Mouse (Mus musculus) MEL (cell line): ENCODE measurements around the gene Ppp2r5b. TPM values are rescaled to one million over a fixed set of nuclear protein-coding genes. Genes with fewer than 3 reads are reported as not detected.

Experiments used
- DNase-seq: peaks from one replicate; pipeline ENCODE4 v3.0.0; 2011; ENCODE audit warnings: low read depth, low spot score
- H3K27ac ChIP-seq: 2 replicates; pipeline ENCODE4 v1.5.1; 2012; ENCODE audit warnings: low read depth, mild to moderate bottlenecking, control low read depth, low read length, moderate library complexity; ENCODE audit not compliant: control insufficient read depth
- H3K27me3 ChIP-seq, 2 experiments: fragments of 150-350 bp in 1 of 2; sonication (generic) in 1 of 2; 2 replicates each; pipeline ENCODE4 v1.6.1; 2012; ENCODE audit warnings: low read length in 2 of 2, mild to moderate bottlenecking in 2 of 2, improper control_type of control experiment in 1 of 2, moderate library complexity in 1 of 2; ENCODE audit not compliant: insufficient read depth in 2 of 2, control insufficient read depth in 1 of 2
- H3K36me3 ChIP-seq, 2 experiments: 2 replicates each; pipeline ENCODE4 v1.6.1; 2012 to 2014; ENCODE audit warnings: low read length in 2 of 2, improper control_type of control experiment in 1 of 2, inconsistent platforms in 1 of 2, mild to moderate bottlenecking in 1 of 2; ENCODE audit not compliant: insufficient read depth in 2 of 2, control insufficient read depth in 1 of 2
- H3K4me1 ChIP-seq, 2 experiments: fragments of 150-350 bp in 1 of 2; sonication (generic) in 1 of 2; 2 replicates each; pipeline ENCODE4 v1.6.1; 2012; ENCODE audit warnings: low read length in 2 of 2, improper control_type of control experiment in 1 of 2, mild to moderate bottlenecking in 1 of 2; ENCODE audit not compliant: insufficient read depth in 2 of 2, control insufficient read depth in 1 of 2
- H3K4me3 ChIP-seq, 2 experiments: fragments of 150-350 bp in 1 of 2; sonication (generic) in 1 of 2; 2 replicates each; pipeline ENCODE4 v1.5.1; 2012; ENCODE audit warnings: low read depth in 2 of 2, low read length in 2 of 2, mild to moderate bottlenecking in 2 of 2, moderate library complexity in 2 of 2, control low read depth in 1 of 2, improper control_type of control experiment in 1 of 2; ENCODE audit not compliant: control insufficient read depth in 1 of 2, insufficient read depth in 1 of 2
- H3K79me2 ChIP-seq: 2 replicates; pipeline ENCODE4 v1.6.1; 2012; ENCODE audit warnings: mild to moderate bottlenecking, low read length, moderate library complexity; ENCODE audit not compliant: control insufficient read depth, poor library complexity, insufficient read depth
- H3K9ac ChIP-seq: 2 replicates; pipeline ENCODE4 v1.6.1; 2012; ENCODE audit warnings: low read depth, mild to moderate bottlenecking, control low read depth, low read length, moderate library complexity; ENCODE audit not compliant: control insufficient read depth, poor library complexity, severe bottlenecking
- H3K9me3 ChIP-seq: fragments of 150-350 bp; sonication (generic); replicated peaks from 2 replicates; pipeline ENCODE4 v1.6.1; 2012; ENCODE audit warnings: mild to moderate bottlenecking, low read length, improper control_type of control experiment, moderate library complexity; ENCODE audit not compliant: insufficient read depth
- CHD1 ChIP-seq: IDR thresholded peaks from 2 replicates; pipeline ENCODE4 v1.6.1; 2012; ENCODE audit warnings: low read depth, mild to moderate bottlenecking, inconsistent platforms, low read length, improper control_type of control experiment
- CHD2 ChIP-seq: IDR thresholded peaks from 2 replicates; pipeline ENCODE4 v1.6.1; 2011; ENCODE audit warnings: low read length, improper control_type of control experiment
- EP300 ChIP-seq, 2 experiments: IDR thresholded peaks; 2 replicates each; pipeline ENCODE4 v1.6.1; 2011; ENCODE audit warnings: improper control_type of control experiment in 2 of 2, low read length in 2 of 2, low read depth in 1 of 2, mild to moderate bottlenecking in 1 of 2
- GATA1 ChIP-seq: IDR thresholded peaks from 2 replicates; pipeline ENCODE4 v1.6.1; 2011; ENCODE audit warnings: low read depth, low read length, improper control_type of control experiment
- HCFC1 ChIP-seq: IDR thresholded peaks from 2 replicates; pipeline ENCODE4 v1.6.1; 2012; ENCODE audit warnings: low read depth, mild to moderate bottlenecking, inconsistent platforms, low read length, improper control_type of control experiment, moderate library complexity
- JUND ChIP-seq: IDR thresholded peaks from 2 replicates; pipeline ENCODE4 v1.6.1; 2011; ENCODE audit warnings: low read depth, mild to moderate bottlenecking, improper control_type of control experiment, low read length
- MAFK ChIP-seq: IDR thresholded peaks from 2 replicates; pipeline ENCODE4 v1.6.1; 2011; ENCODE audit warnings: low read depth, mild to moderate bottlenecking, low read length, improper control_type of control experiment, borderline replicate concordance
- MAZ ChIP-seq: IDR thresholded peaks from 2 replicates; pipeline ENCODE4 v1.6.1; 2012; ENCODE audit warnings: low read depth, mild to moderate bottlenecking, inconsistent platforms, low read length, improper control_type of control experiment
- MEF2A ChIP-seq: IDR thresholded peaks from 2 replicates; pipeline ENCODE4 v1.6.1; 2014; ENCODE audit warnings: low read depth, mild to moderate bottlenecking, inconsistent platforms, low read length, improper control_type of control experiment; ENCODE audit not compliant: poor library complexity, insufficient replicate concordance, severe bottlenecking; ENCODE audit errors: extremely low read depth
- MXI1 ChIP-seq: IDR thresholded peaks from 2 replicates; pipeline ENCODE4 v1.6.1; 2011; ENCODE audit warnings: mild to moderate bottlenecking, low read depth, low read length, improper control_type of control experiment
- MYB ChIP-seq: IDR thresholded peaks from 2 replicates; pipeline ENCODE4 v1.6.1; 2011; ENCODE audit warnings: mild to moderate bottlenecking, low read depth, low read length, improper control_type of control experiment
- MYC ChIP-seq: IDR thresholded peaks from 2 replicates; pipeline ENCODE4 v1.6.1; 2011; ENCODE audit warnings: low read depth, mild to moderate bottlenecking, low read length, improper control_type of control experiment, moderate library complexity
- NELFE ChIP-seq: IDR thresholded peaks from 2 replicates; pipeline ENCODE4 v1.6.1; 2011; ENCODE audit warnings: low read depth, low read length, improper control_type of control experiment
- POLR2A ChIP-seq, 2 experiments: IDR thresholded peaks; 2 replicates each; pipeline ENCODE4 v1.6.1; 2011 to 2012; ENCODE audit warnings: low read length in 2 of 2, mild to moderate bottlenecking in 2 of 2, control low read depth in 1 of 2, improper control_type of control experiment in 1 of 2, low read depth in 1 of 2, moderate library complexity in 1 of 2; ENCODE audit not compliant: control insufficient read depth in 1 of 2, insufficient read depth in 1 of 2, poor library complexity in 1 of 2
- POLR2AphosphoS2 ChIP-seq: IDR thresholded peaks from 2 replicates; pipeline ENCODE4 v1.6.1; 2011; ENCODE audit warnings: low read length, improper control_type of control experiment
- POLR2AphosphoS5 ChIP-seq: IDR thresholded peaks from 2 replicates; pipeline ENCODE4 v1.6.1; 2012; ENCODE audit warnings: low read depth, borderline replicate concordance, mild to moderate bottlenecking, inconsistent platforms, low read length, moderate library complexity, mixed read lengths
- RAD21 ChIP-seq: IDR thresholded peaks from 2 replicates; pipeline ENCODE4 v1.6.1; 2011; ENCODE audit warnings: mild to moderate bottlenecking, low read depth, low read length, improper control_type of control experiment
- RCOR1 ChIP-seq: IDR thresholded peaks from 2 replicates; pipeline ENCODE4 v1.6.1; 2012; ENCODE audit warnings: low read depth, mild to moderate bottlenecking, inconsistent platforms, low read length, improper control_type of control experiment
- SIN3A ChIP-seq: IDR thresholded peaks from 2 replicates; pipeline ENCODE4 v1.6.1; 2012; ENCODE audit warnings: low read length, improper control_type of control experiment, inconsistent platforms
- SMC3 ChIP-seq: IDR thresholded peaks from 2 replicates; pipeline ENCODE4 v1.6.1; 2011; ENCODE audit warnings: low read depth, low read length, improper control_type of control experiment
- TAL1 ChIP-seq: IDR thresholded peaks from 2 replicates; pipeline ENCODE4 v1.6.1; 2012; ENCODE audit warnings: mild to moderate bottlenecking, inconsistent platforms, low read length, moderate library complexity, mixed read lengths
- TBP ChIP-seq: IDR thresholded peaks from 2 replicates; pipeline ENCODE4 v1.8.0; 2011; ENCODE audit warnings: low read depth, low read length, improper control_type of control experiment
- TCF12 ChIP-seq: IDR thresholded peaks from 2 replicates; pipeline ENCODE4 v1.6.1; 2014; ENCODE audit warnings: low read depth, mild to moderate bottlenecking, inconsistent platforms, low read length, improper control_type of control experiment, moderate library complexity
- USF1 ChIP-seq: IDR thresholded peaks from 2 replicates; pipeline ENCODE4 v1.6.1; 2014; ENCODE audit warnings: low read depth, mild to moderate bottlenecking, inconsistent platforms, low read length, improper control_type of control experiment, moderate library complexity
- USF2 ChIP-seq, 2 experiments: IDR thresholded peaks; 2 replicates each; pipeline ENCODE4 v1.6.1; 2011 to 2012; ENCODE audit warnings: improper control_type of control experiment in 2 of 2, low read length in 2 of 2, borderline replicate concordance in 1 of 2, inconsistent platforms in 1 of 2, low read depth in 1 of 2, mild to moderate bottlenecking in 1 of 2; ENCODE audit not compliant: insufficient read depth in 1 of 2
- ZC3H11A ChIP-seq: IDR thresholded peaks from 2 replicates; pipeline ENCODE4 v1.6.1; 2012; ENCODE audit warnings: low read depth, mild to moderate bottlenecking, inconsistent platforms, low read length, improper control_type of control experiment
- ZNF384 ChIP-seq: IDR thresholded peaks from 2 replicates; pipeline ENCODE4 v1.6.1; 2012; ENCODE audit warnings: low read depth, mild to moderate bottlenecking, inconsistent platforms, low read length, improper control_type of control experiment
- polyA plus RNA-seq, 2 experiments: library from polyadenylated mRNA; stranded (reverse) in 1 of 2; unstranded in 1 of 2; fragments of >175 nt in 1 of 2; fragments of >200 nt in 1 of 2; gene quantifications; 2 replicates each; pipeline versions ENCODE4 v1.2.1 to v1.2.4; 2012; ENCODE audit warnings: low replicate concordance in 2 of 2, low read depth in 1 of 2; ENCODE audit not compliant: insufficient read length in 2 of 2, insufficient read depth in 1 of 2, missing spikeins in 1 of 2
- total RNA-seq: library from RNA; depleted of rRNA; stranded (reverse); fragments of 300-350 nt; gene quantifications from 2 replicates; pipeline ENCODE4 v1.2.3, GENCODE M21; 2012

The Ppp2r5b gene
- total and polyA plus RNA-seq, 3 experiments, result 14.7 to 15.6 TPM; not detected in 1

DNA sequence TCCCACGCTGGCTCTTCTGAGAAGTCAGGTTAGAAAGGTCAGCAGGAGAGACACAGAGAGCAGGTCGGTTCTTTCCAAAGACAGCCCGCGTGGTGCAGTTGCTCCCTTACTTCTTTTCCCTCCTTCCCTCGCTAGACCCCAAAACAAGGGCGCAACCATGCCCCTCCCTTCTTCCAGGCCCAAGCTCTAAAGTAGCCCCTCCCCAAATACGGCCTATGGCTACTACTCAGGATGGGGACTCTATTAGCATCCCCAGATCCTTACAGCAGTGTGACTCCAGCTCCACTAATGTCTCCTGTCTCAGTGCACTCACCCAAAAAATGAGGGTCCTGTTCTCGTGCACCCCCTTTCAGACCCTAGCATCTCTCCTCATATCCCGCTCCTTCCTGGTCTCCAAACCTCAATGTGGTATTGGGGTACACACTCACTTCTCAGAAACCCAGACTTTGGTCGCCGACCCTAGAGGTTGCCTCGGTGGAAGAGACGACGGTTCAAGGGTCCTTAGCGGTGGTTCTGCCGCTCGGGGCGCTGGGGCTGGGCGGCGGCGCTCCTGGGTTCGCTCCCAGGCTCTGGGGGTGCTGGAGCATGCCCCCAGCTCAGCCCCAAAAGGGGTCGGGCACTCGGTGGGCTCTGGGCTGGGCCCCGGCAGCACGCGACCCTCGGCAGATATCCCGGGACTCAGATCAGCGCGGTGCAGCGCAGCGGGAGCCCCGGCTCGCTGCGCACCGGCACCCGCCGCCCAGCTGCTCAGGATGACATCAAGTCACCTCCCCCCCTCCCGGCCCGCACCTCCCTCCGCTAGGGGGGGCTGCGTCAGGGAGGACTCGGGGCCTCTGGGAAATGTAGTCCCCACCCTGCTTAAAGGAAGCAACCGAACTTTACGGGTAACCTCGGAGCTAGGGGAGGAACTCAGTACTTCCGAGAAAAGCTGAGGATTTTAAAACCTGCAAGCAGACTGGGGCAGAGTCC lies at the start of gene Ppp2r5b (continued):
- 0 out of 2 replicates have a peak, but pooled peaks have one; percentile 30 for TF ChIP-seq TCF12
- no peak for TF ChIP-seq CHD1
- TF ChIP-seq RAD21, result no peak
- peak; percentile 85 for TF ChIP-seq HCFC1
- TF ChIP-seq MAZ, result peak; percentile 98

DNA sequence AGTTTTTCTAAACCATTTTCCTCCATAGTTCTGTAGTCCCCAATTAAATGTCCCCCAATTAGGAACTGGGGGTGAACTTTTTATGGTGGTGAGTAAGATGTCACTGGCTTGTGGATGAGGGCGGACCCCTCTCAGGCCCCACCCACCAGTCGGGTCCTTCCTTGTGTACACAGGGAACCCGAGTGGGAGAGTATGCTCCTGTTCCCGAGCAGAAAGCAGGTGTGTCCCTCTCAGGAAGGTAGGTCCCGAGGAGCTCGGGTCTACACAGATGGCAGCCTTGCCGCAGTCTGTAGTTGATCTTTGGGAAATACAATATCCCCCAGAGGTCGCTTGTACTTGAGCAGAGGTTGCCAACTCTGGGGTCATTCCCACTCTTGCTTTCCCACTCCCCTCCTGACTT lies 49.6 kb upstream of the Ppp2r5b start:
- H3K79me2 ChIP-seq, result peaks cover 9% of the 10 kb centered on the region
- H3K36me3 ChIP-seq, result peaks cover 17 to 35% of the 10 kb centered on the region in 2 experiments
- no peak for DNase-seq
- no peaks in the 10 kb centered on the region for H3K27me3 ChIP-seq
- no peaks in the 10 kb centered on the region for H3K9me3 ChIP-seq
- H3K4me1 ChIP-seq, result peaks cover 27 to 37% of the 10 kb centered on the region in 2 experiments
- H3K9ac ChIP-seq, result peak overlapping the region; percentile 73
- H3K27ac ChIP-seq, result peak overlapping the region; percentile 98
- peak overlapping the region in 1 of 2 experiments; percentile 33; a peak in 2 of 4 replicates for H3K4me3 ChIP-seq
- no peak for TF ChIP-seq MYC
- no peak for TF ChIP-seq TAL1
- no peak for TF ChIP-seq ZC3H11A
- no peak for TF ChIP-seq POLR2AphosphoS2
- no peak for TF ChIP-seq SMC3
- no peak for TF ChIP-seq MAZ
- no peak for TF ChIP-seq SIN3A
- no peak for TF ChIP-seq MYB
- no peak for TF ChIP-seq EP300 (IDR thresholded peaks at IDR 0.05; ENCODE audit: low read depth in 1 of 2, low read length in 2 of 2)
- TF ChIP-seq NELFE, result no peak
- no peak for TF ChIP-seq TCF12
- TF ChIP-seq GATA1, result no peak
- TF ChIP-seq ZNF384, result no peak
- no peak for TF ChIP-seq RCOR1

DNA sequence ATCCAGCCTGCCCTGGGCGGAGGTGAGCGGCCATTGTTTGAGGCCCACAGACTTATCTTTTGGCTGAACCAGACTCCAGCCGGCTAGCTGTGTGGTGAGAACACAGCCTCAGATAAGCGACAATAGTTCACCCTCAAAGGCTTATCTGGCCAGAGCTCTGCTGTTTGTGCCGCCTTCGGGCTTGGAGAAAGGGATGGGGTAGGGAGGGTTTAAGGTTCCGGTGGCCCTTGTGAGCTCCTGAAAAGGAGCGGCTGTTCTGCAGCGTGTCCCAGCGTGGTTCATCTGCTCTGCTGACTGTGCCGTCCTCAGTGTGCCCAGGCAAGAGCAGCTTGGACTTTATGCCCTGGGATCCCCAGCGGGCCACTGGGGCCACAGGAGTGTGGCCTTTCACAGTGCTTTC lies 48.8 kb upstream of the Ppp2r5b start:
- peak overlapping the region; percentile 98 for H3K27ac ChIP-seq
- peak; percentile 91 for DNase-seq
- H3K36me3 ChIP-seq, result peaks cover 16 to 42% of the 10 kb centered on the region in 2 experiments
- no peaks in the 10 kb centered on the region for H3K27me3 ChIP-seq
- peak overlapping the region; percentile 73 for H3K9ac ChIP-seq
- no peaks in the 10 kb centered on the region for H3K9me3 ChIP-seq
- H3K4me1 ChIP-seq, result peaks cover 31 to 44% of the 10 kb centered on the region in 2 experiments
- peak overlapping the region; percentile 7 to 33; a peak in 3 of 4 replicates for H3K4me3 ChIP-seq
- H3K79me2 ChIP-seq, result peaks cover 16% of the 10 kb centered on the region
- no peak for TF ChIP-seq POLR2AphosphoS5
- no peak for TF ChIP-seq JUND
- TF ChIP-seq HCFC1, result 0 out of 2 replicates have a peak, but pooled peaks have one; percentile 36
- peak; percentile 97 for TF ChIP-seq GATA1
- TF ChIP-seq MAFK, result no peak
- TF ChIP-seq CHD2, result no peak; the same call in 1 of the 2 replicates
- no peak for TF ChIP-seq TBP
- peak in 1 of 2 experiments; percentile 70; a peak in 2 of 4 replicates for TF ChIP-seq POLR2A (IDR thresholded peaks at IDR 0.05; ENCODE audit: control insufficient read depth in 1 of 2, insufficient read depth in 1 of 2, low read depth in 1 of 2, low read length in 2 of 2, poor library complexity in 1 of 2)
- TF ChIP-seq MXI1, result no peak; the same call in 1 of the 2 replicates
- peak; percentile 93 for TF ChIP-seq TCF12
- no peak for TF ChIP-seq MEF2A
- TF ChIP-seq RAD21, result no peak
- no peak for TF ChIP-seq USF1
- TF ChIP-seq USF2 (IDR thresholded peaks at IDR 0.05; ENCODE audit: borderline replicate concordance in 1 of 2, insufficient read depth in 1 of 2, low read depth in 1 of 2, low read length in 2 of 2), result no peak
- no peak for TF ChIP-seq POLR2AphosphoS2
- peak; percentile 85 for TF ChIP-seq TAL1
